ENCODE assay signal across 29 mouse cellular contexts in genomic region chr6:6877346-6877910, GRCm38 (mm10). TPM values are rescaled to one million over a fixed set of nuclear protein-coding genes. Genes with fewer than 3 reads are reported as not detected.
A peak's percentile ranks its signal among the peaks of the same experiment; 100 is the strongest.
DNase-seq lines count a peak whose midpoint lies in the region; ATAC-seq and TF ChIP-seq lines count a peak whose summit lies in the region.
"Had no signal": no experiment of that assay in that cellular context is flagged by ENCODE, and none has a peak within 500 bp of the region (broad histone marks: within the 10 kb centered on the region; RNA-seq: fewer than 3 reads in every experiment).

No protein-coding gene starts in this region.

- no peak overlapping the region for H3K27ac ChIP-seq in midbrain, embryonic 14.5 days (replicated peaks; ENCODE audit: low read depth, low read length)
- no peak overlapping the region for H3K27ac ChIP-seq in midbrain, postnatal 0 days (ENCODE audit: low read depth, low read length)
- H3K27ac ChIP-seq in embryonic facial prominence, embryonic 13.5 days = no peak overlapping the region
- H3K27ac ChIP-seq in midbrain, embryonic 16.5 days (ENCODE audit: low read length) = no peak overlapping the region
- H3K27ac ChIP-seq: heart, embryonic 15.5 days; hindbrain, embryonic 14.5 days; kidney, postnatal 0 days; left cerebral cortex, adult 2 months; limb, embryonic 10.5 days; liver, embryonic 15.5 days; neural tube, embryonic 13.5 days had no signal

- H3K9me3 ChIP-seq in midbrain, embryonic 14.5 days (ENCODE audit: control insufficient read depth, low read length) = no peaks in the 10 kb centered on the region
- H3K9me3 ChIP-seq in midbrain, postnatal 0 days (ENCODE audit: low read length) = no peaks in the 10 kb centered on the region
- no peaks in the 10 kb centered on the region for H3K9me3 ChIP-seq in embryonic facial prominence, embryonic 13.5 days
- H3K9me3 ChIP-seq in midbrain, embryonic 16.5 days (replicated peaks; ENCODE audit: control insufficient read depth, low read length, poor library complexity, severe bottlenecking) = no peaks in the 10 kb centered on the region
- H3K9me3 ChIP-seq: heart, embryonic 15.5 days; limb, embryonic 10.5 days; liver, embryonic 15.5 days; neural tube, embryonic 13.5 days had no signal

- no peak overlapping the region for H3K9ac ChIP-seq in midbrain, embryonic 14.5 days (replicated peaks; ENCODE audit: low read length)
- H3K9ac ChIP-seq in midbrain, postnatal 0 days (replicated peaks; ENCODE audit: low read length, poor library complexity, severe bottlenecking) = no peak overlapping the region
- no peak overlapping the region for H3K9ac ChIP-seq in embryonic facial prominence, embryonic 13.5 days
- H3K9ac ChIP-seq in midbrain, embryonic 16.5 days (ENCODE audit: low read depth, low read length) = no peak overlapping the region
- H3K9ac ChIP-seq: heart, embryonic 15.5 days; hindbrain, embryonic 14.5 days; liver, embryonic 15.5 days; neural tube, embryonic 13.5 days had no signal

- no peaks in the 10 kb centered on the region for H3K36me3 ChIP-seq in midbrain, embryonic 14.5 days (ENCODE audit: control insufficient read depth, insufficient read depth, low read length)
- no peaks in the 10 kb centered on the region for H3K36me3 ChIP-seq in midbrain, postnatal 0 days (ENCODE audit: insufficient read depth, low read length)
- 0 out of 2 replicates have a peak, but pooled peaks cover 3% of the 10 kb centered on the region for H3K36me3 ChIP-seq in embryonic facial prominence, embryonic 13.5 days
- H3K36me3 ChIP-seq in midbrain, embryonic 16.5 days (ENCODE audit: control insufficient read depth, insufficient read depth, low read length) = no peaks in the 10 kb centered on the region
- H3K36me3 ChIP-seq: heart, embryonic 15.5 days; limb, embryonic 10.5 days; liver, embryonic 15.5 days; neural tube, embryonic 13.5 days had no signal

- no peak overlapping the region for H3K4me3 ChIP-seq in midbrain, embryonic 14.5 days (replicated peaks; ENCODE audit: low read depth, low read length)
- no peak overlapping the region for H3K4me3 ChIP-seq in midbrain, postnatal 0 days (ENCODE audit: low read depth, low read length)
- peak overlapping the region; percentile 13; the same call in 1 of the 2 replicates for H3K4me3 ChIP-seq in embryonic facial prominence, embryonic 13.5 days
- H3K4me3 ChIP-seq in midbrain, embryonic 16.5 days (ENCODE audit: low read depth, low read length) = no peak overlapping the region
- H3K4me3 ChIP-seq: heart, embryonic 15.5 days; left cerebral cortex, adult 2 months; liver, embryonic 15.5 days; neural tube, embryonic 13.5 days had no signal

- peaks cover 8% of the 10 kb centered on the region for H3K4me1 ChIP-seq in midbrain, embryonic 14.5 days (ENCODE audit: control insufficient read depth, insufficient read depth, low read length)
- H3K4me1 ChIP-seq in midbrain, postnatal 0 days (ENCODE audit: insufficient read depth, low read length) = 0 out of 2 replicates have a peak, but pooled peaks cover 6% of the 10 kb centered on the region
- H3K4me1 ChIP-seq in embryonic facial prominence, embryonic 13.5 days = peaks cover 61% of the 10 kb centered on the region
- peaks cover 13% of the 10 kb centered on the region for H3K4me1 ChIP-seq in midbrain, embryonic 16.5 days (ENCODE audit: control insufficient read depth, insufficient read depth, low read length)
- H3K4me1 ChIP-seq: liver, embryonic 15.5 days had no signal

- peak; percentile 34 for DNase-seq in embryo, embryonic 10.5 days (ENCODE audit: low spot score)
- no peak for DNase-seq in embryo, embryonic 10 days (ENCODE audit: low spot score)
- peak; percentile 35 for DNase-seq in midbrain, embryonic 14.5 days
- DNase-seq in midbrain, postnatal 0 days (ENCODE audit: low spot score) = no peak
- DNase-seq in heart, adult 18-20 months = no peak
- no peak for DNase-seq in thymus, postnatal 4 days
- DNase-seq: adrenal gland, postnatal 10 days; cerebellum, adult 8-10 months; cerebellum, postnatal 36 days; gastrocnemius, postnatal 36 days; heart, postnatal 36 days; kidney, adult 2 months; liver; lung, postnatal 4 days; right cerebral cortex, postnatal 14 days had no signal

- no peak overlapping the region for H3K4me2 ChIP-seq in midbrain, embryonic 14.5 days (ENCODE audit: low read length)
- no peak overlapping the region for H3K4me2 ChIP-seq in midbrain, postnatal 0 days (ENCODE audit: low read depth, low read length, poor library complexity, severe bottlenecking)
- H3K4me2 ChIP-seq in embryonic facial prominence, embryonic 13.5 days = peak overlapping the region; percentile 78
- 0 out of 2 replicates have a peak overlapping the region, but pooled peaks have one; percentile 4 for H3K4me2 ChIP-seq in midbrain, embryonic 16.5 days (ENCODE audit: low read length)
- H3K4me2 ChIP-seq: heart, embryonic 15.5 days; hindbrain, embryonic 14.5 days; liver, embryonic 15.5 days; neural tube, embryonic 13.5 days had no signal

- ATAC-seq in midbrain, embryonic 14.5 days (ENCODE audit: low FRiP score, low TSS enrichment) = no peak
- no peak for ATAC-seq in midbrain, postnatal 0 days (ENCODE audit: low FRiP score)
- ATAC-seq in embryonic facial prominence, embryonic 13.5 days (ENCODE audit: insufficient number of reproducible peaks, insufficient read depth, low FRiP score, low TSS enrichment, low read depth) = no peak
- ATAC-seq in midbrain, embryonic 16.5 days = no peak

- 5% methylated on average over 5 of the region's 5 CpGs for WGBS in midbrain, embryonic 14.5 days
- 6% methylated on average over 5 of the region's 5 CpGs for WGBS in midbrain, postnatal 0 days
- 31% methylated on average over 5 of the region's 5 CpGs for WGBS in embryonic facial prominence, embryonic 13.5 days
- WGBS in midbrain, embryonic 16.5 days = 8% methylated on average over 5 of the region's 5 CpGs

- peaks cover 98% of the 10 kb centered on the region for H3K27me3 ChIP-seq in midbrain, embryonic 14.5 days (ENCODE audit: control insufficient read depth, insufficient read depth, low read length)
- peaks cover 80% of the 10 kb centered on the region for H3K27me3 ChIP-seq in midbrain, postnatal 0 days (ENCODE audit: insufficient read depth, low read length)
- H3K27me3 ChIP-seq in embryonic facial prominence, embryonic 13.5 days = peaks cover 93% of the 10 kb centered on the region
- H3K27me3 ChIP-seq in midbrain, embryonic 16.5 days (ENCODE audit: control insufficient read depth, insufficient read depth, low read depth, low read length) = peaks cover 39% of the 10 kb centered on the region

- no peak for TF ChIP-seq CTCF in midbrain, postnatal 0 days (IDR thresholded peaks at IDR 0.05)

RNA-seq across cellular contexts. Expression of gene Dlx5, which starts 4.5 kb away (rescaled TPM):
- polyA plus RNA-seq in midbrain, embryonic 14.5 days (2014; fragmentation: Nextera tagmentation; extraction: Ambion mirVana) = 0.26 and 0.82 TPM in 2 replicates
- total RNA-seq in midbrain, postnatal 0 days (2014; rRNA removed) = 0.49 and 0.76 TPM in 2 replicates
- polyA plus RNA-seq in midbrain, postnatal 0 days (2015; fragmentation: Nextera tagmentation; extraction: Ambion mirVana) = 3.3 and 6.7 TPM in 2 replicates
- 44.3 and 54.9 TPM in 2 replicates for polyA plus RNA-seq in embryonic facial prominence, embryonic 13.5 days (2015; fragmentation: Nextera tagmentation; extraction: Ambion mirVana)
- polyA plus RNA-seq in midbrain, embryonic 16.5 days (2015; fragmentation: Nextera tagmentation; extraction: Ambion mirVana) = 9.7 and 20.7 TPM in 2 replicates
- total RNA-seq in heart, adult 18-20 months (2021) = under 1 TPM in 1 of 2 experiments, not detected in 1; 0.37 TPM
- total RNA-seq: gastrocnemius, adult 18-20 months; gastrocnemius, postnatal 36 days; megakaryocyte-erythroid progenitor cell, adult 5-6 weeks had no signal
- polyA plus RNA-seq: hindbrain, embryonic 14.5 days; kidney, adult 2 months; liver, embryonic 15.5 days had no signal

RNA-seq across cellular contexts. Expression of gene Dlx6, which starts 14.3 kb away (rescaled TPM):
- not detected in 2 replicates for polyA plus RNA-seq in midbrain, embryonic 14.5 days (2014; fragmentation: Nextera tagmentation; extraction: Ambion mirVana)
- total RNA-seq in midbrain, postnatal 0 days (2014; rRNA removed) = 0.57 and 1.5 TPM in 2 replicates
- polyA plus RNA-seq in midbrain, postnatal 0 days (2015; fragmentation: Nextera tagmentation; extraction: Ambion mirVana) = 0.81 and 1.1 TPM in 2 replicates
- polyA plus RNA-seq in embryonic facial prominence, embryonic 13.5 days (2015; fragmentation: Nextera tagmentation; extraction: Ambion mirVana) = 4.6 and 5.1 TPM in 2 replicates
- 1.3 and 3.0 TPM in 2 replicates for polyA plus RNA-seq in midbrain, embryonic 16.5 days (2015; fragmentation: Nextera tagmentation; extraction: Ambion mirVana)
- total RNA-seq in heart, adult 18-20 months (2021) = not detected
- total RNA-seq: gastrocnemius, adult 18-20 months; gastrocnemius, postnatal 36 days; heart, adult 8-10 months; heart, postnatal 36 days; megakaryocyte-erythroid progenitor cell, adult 5-6 weeks had no signal
- polyA plus RNA-seq: hindbrain, embryonic 14.5 days; intestine, embryonic 14.5 days; kidney, adult 2 months; kidney, postnatal 0 days; liver, embryonic 15.5 days; lung, embryonic 16.5 days; neural tube, embryonic 13.5 days had no signal

Comparison
In these comparisons a context has a peak if more than half of its experiments do, and no peak if none do; other contexts are left out.
1. DNase-seq: peak in embryo, embryonic 10.5 days (single experiment) and midbrain, embryonic 14.5 days (single experiment); none in embryo, embryonic 10 days (single experiment), midbrain, postnatal 0 days (single experiment), heart, adult 18-20 months (0 of 2) and thymus, postnatal 4 days (single experiment).
2. H3K4me2 ChIP-seq: peak in embryonic facial prominence, embryonic 13.5 days (single experiment) and midbrain, embryonic 16.5 days (single experiment); none in midbrain, embryonic 14.5 days (single experiment) and midbrain, postnatal 0 days (single experiment).